Mouse (Mus musculus): ENCODE measurements around the gene Tmco1. TPM values are rescaled to one million over a fixed set of nuclear protein-coding genes. Genes with fewer than 3 reads are reported as not detected.

The Tmco1 gene
- polyA plus RNA-seq, 1 experiment, result 20.5 TPM

GRCm38 (mm10) chr1:167328776-167329175 lies 20.6 kb downstream of the Tmco1 start:
- Histone ChIP-seq H3K36me3 (ENCODE audit: control insufficient read depth, insufficient read depth, low read length) (peaks cover 54% of the 10 kb centered on the region), H3K27me3 (ENCODE audit: control insufficient read depth, insufficient read depth, low read length) (no peaks in the 10 kb centered on the region), H3K4me1 (ENCODE audit: control insufficient read depth, insufficient read depth, insufficient read length, low read length) (no peaks in the 10 kb centered on the region), H3K4me3 (ENCODE audit: low read depth, low read length) (no peak overlapping the region), H3K27ac (ENCODE audit: insufficient read depth, low read depth, low read length) (no peak overlapping the region)
- WGBS, result 95% methylated on average over 6 of the region's 6 CpGs
- TF ChIP-seq CTCF (IDR thresholded peaks at IDR 0.05; ENCODE audit: extremely low read depth, insufficient read length, insufficient replicate concordance, low read depth, low read length), result no peak
- TF ChIP-seq POLR2A (IDR thresholded peaks at IDR 0.05; ENCODE audit: low read depth, low read length), result no peak

- Histone ChIP-seq H3K27me3 (ENCODE audit: control insufficient read depth, insufficient read depth, low read length) (no peaks in the 10 kb centered on the region), H3K36me3 (ENCODE audit: control insufficient read depth, insufficient read depth, low read length) (peaks cover 46% of the 10 kb centered on the region), H3K27ac (ENCODE audit: insufficient read depth, low read depth, low read length) (no peak overlapping the region), H3K4me1 (ENCODE audit: control insufficient read depth, insufficient read depth, insufficient read length, low read length) (no peaks in the 10 kb centered on the region), H3K4me3 (ENCODE audit: low read depth, low read length) (no peak overlapping the region)
- WGBS, result 86% methylated on average over 8 of the region's 8 CpGs
- TF ChIP-seq POLR2A (IDR thresholded peaks at IDR 0.05; ENCODE audit: low read depth, low read length), result no peak
These were observed 22.9 kb downstream of the Tmco1 start for GRCm38 (mm10) chr1:167331106-167331505.

- H3K27ac ChIP-seq (ENCODE audit: insufficient read depth, low read depth, low read length), result no peak overlapping the region
- peaks cover 3% of the 10 kb centered on the region; the same call in 1 of the 2 replicates for H3K27me3 ChIP-seq (ENCODE audit: control insufficient read depth, insufficient read depth, low read length)
- 84% methylated on average over 3 of the region's 3 CpGs for WGBS
- peaks cover 6% of the 10 kb centered on the region for H3K4me1 ChIP-seq (ENCODE audit: control insufficient read depth, insufficient read depth, insufficient read length, low read length)
- peaks cover 15% of the 10 kb centered on the region for H3K36me3 ChIP-seq (ENCODE audit: control insufficient read depth, insufficient read depth, low read length)
- TF ChIP-seq CTCF (IDR thresholded peaks at IDR 0.05; ENCODE audit: extremely low read depth, insufficient read length, insufficient replicate concordance, low read depth, low read length), result no peak
- TF ChIP-seq POLR2A (IDR thresholded peaks at IDR 0.05; ENCODE audit: low read depth, low read length), result no peak
- no peak overlapping the region for H3K4me3 ChIP-seq (ENCODE audit: low read depth, low read length)
These were observed 28.2 kb downstream of the Tmco1 start for GRCm38 (mm10) chr1:167336398-167336797.

GRCm38 (mm10) chr1:167337463-167338095 lies 29.4 kb downstream of the Tmco1 start:
- Histone ChIP-seq H3K36me3 (ENCODE audit: control insufficient read depth, insufficient read depth, low read length) (peaks cover 8% of the 10 kb centered on the region; the same call in 1 of the 2 replicates), H3K27ac (ENCODE audit: insufficient read depth, low read depth, low read length) (no peak overlapping the region), H3K4me3 (ENCODE audit: low read depth, low read length) (no peak overlapping the region), H3K4me1 (ENCODE audit: control insufficient read depth, insufficient read depth, insufficient read length, low read length) (peaks cover 7% of the 10 kb centered on the region), H3K27me3 (ENCODE audit: control insufficient read depth, insufficient read depth, low read length) (peaks cover 3% of the 10 kb centered on the region; the same call in 1 of the 2 replicates)
- 13% methylated on average over 12 of the region's 12 CpGs for WGBS
- TF ChIP-seq POLR2A (IDR thresholded peaks at IDR 0.05; ENCODE audit: low read depth, low read length), result no peak
- TF ChIP-seq CTCF (IDR thresholded peaks at IDR 0.05; ENCODE audit: extremely low read depth, insufficient read length, insufficient replicate concordance, low read depth, low read length), result peak; percentile 98; the same call in 1 of the 2 replicates

GRCm38 (mm10) chr1:167339177-167339781 lies 31.1 kb downstream of the Tmco1 start:
- H3K4me3 ChIP-seq (ENCODE audit: low read depth, low read length), result no peak overlapping the region
- H3K27me3 ChIP-seq (ENCODE audit: control insufficient read depth, insufficient read depth, low read length), result peaks cover 3% of the 10 kb centered on the region; the same call in 1 of the 2 replicates
- H3K4me1 ChIP-seq (ENCODE audit: control insufficient read depth, insufficient read depth, insufficient read length, low read length), result peaks cover 7% of the 10 kb centered on the region
- WGBS, result 73% methylated on average over 8 of the region's 9 CpGs
- H3K36me3 ChIP-seq (ENCODE audit: control insufficient read depth, insufficient read depth, low read length), result peaks cover under 1% of the 10 kb centered on the region; the same call in 1 of the 2 replicates
- no peak overlapping the region for H3K27ac ChIP-seq (ENCODE audit: insufficient read depth, low read depth, low read length)
- TF ChIP-seq POLR2A (IDR thresholded peaks at IDR 0.05; ENCODE audit: low read depth, low read length) (no peak), CTCF (IDR thresholded peaks at IDR 0.05; ENCODE audit: extremely low read depth, insufficient read length, insufficient replicate concordance, low read depth, low read length) (no peak)

GRCm38 (mm10) chr1:167340111-167340787 lies 32.1 kb downstream of the Tmco1 start:
- no peak overlapping the region for H3K27ac ChIP-seq (ENCODE audit: insufficient read depth, low read depth, low read length)
- WGBS, result 2% methylated on average over 47 of the region's 47 CpGs
- H3K4me3 ChIP-seq (ENCODE audit: low read depth, low read length), result peak overlapping the region; percentile 58
- H3K4me1 ChIP-seq (ENCODE audit: control insufficient read depth, insufficient read depth, insufficient read length, low read length), result peaks cover 7% of the 10 kb centered on the region
- H3K36me3 ChIP-seq (ENCODE audit: control insufficient read depth, insufficient read depth, low read length), result no peaks in the 10 kb centered on the region
- H3K27me3 ChIP-seq (ENCODE audit: control insufficient read depth, insufficient read depth, low read length), result peaks cover 3% of the 10 kb centered on the region; the same call in 1 of the 2 replicates
- TF ChIP-seq CTCF (IDR thresholded peaks at IDR 0.05; ENCODE audit: extremely low read depth, insufficient read length, insufficient replicate concordance, low read depth, low read length), result no peak
- no peak for TF ChIP-seq POLR2A (IDR thresholded peaks at IDR 0.05; ENCODE audit: low read depth, low read length)
